Mouse (Mus musculus): ENCODE measurements around the gene Dmgdh. TPM values are rescaled to one million over a fixed set of nuclear protein-coding genes. Genes with fewer than 3 reads are reported as not detected.

The Dmgdh gene
- polyA plus RNA-seq (2015; fragmentation: Nextera tagmentation; extraction: Ambion mirVana): 0.83 and 1.3 TPM in 2 replicates

DNA sequence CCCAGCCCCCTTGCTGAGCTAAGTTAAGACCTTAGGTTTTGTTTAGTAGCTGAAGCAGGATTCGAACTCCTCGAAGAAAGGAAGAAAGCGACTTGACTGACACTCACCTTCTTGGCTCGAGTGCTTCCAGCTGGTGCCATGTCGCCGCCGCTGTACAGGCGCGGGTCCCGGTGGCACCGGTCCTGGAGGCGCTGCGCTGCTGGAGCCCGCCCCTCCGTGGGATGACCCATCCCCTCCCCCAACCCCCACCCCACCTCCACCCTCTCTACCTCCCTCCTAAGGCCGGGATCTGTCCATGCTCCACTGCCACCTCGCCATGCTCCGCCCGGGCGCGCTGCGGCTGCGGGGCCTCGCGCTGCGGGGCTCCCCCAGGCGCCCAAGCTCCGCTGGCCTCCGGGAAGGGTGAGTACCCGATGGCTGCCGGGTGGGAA, at the start of gene Dmgdh, which contains the start of gene Bhmt2:
Dmgdh (plus strand) TSS at position 303 of the 431 bp plus-strand sequence.
Bhmt2 (minus strand) TSS at position 172 of the 431 bp plus-strand sequence.
- Histone ChIP-seq H3K4me2 (peak within 1 kb of the TSS; percentile 37), H3K4me1 (no peaks in the 10 kb centered on the region), H3K27ac (no peak within 1 kb of the TSS), H3K9ac (no peak within 1 kb of the TSS), H3K36me3 (no peaks in the 10 kb centered on the region), H3K9me3 (no peaks in the 10 kb centered on the region), H3K27me3 (replicated peaks) (peaks cover 11% of the 10 kb centered on the region; the same call in 1 of the 2 replicates), H3K4me3 (replicated peaks) (peak within 1 kb of the TSS; percentile 17)
- WGBS: 7% methylated on average over 31 of the region's 31 CpGs
- peak; percentile 43; the same call in 1 of the 2 replicates for ATAC-seq (ENCODE audit: insufficient read depth, low FRiP score, low read depth)

DNA sequence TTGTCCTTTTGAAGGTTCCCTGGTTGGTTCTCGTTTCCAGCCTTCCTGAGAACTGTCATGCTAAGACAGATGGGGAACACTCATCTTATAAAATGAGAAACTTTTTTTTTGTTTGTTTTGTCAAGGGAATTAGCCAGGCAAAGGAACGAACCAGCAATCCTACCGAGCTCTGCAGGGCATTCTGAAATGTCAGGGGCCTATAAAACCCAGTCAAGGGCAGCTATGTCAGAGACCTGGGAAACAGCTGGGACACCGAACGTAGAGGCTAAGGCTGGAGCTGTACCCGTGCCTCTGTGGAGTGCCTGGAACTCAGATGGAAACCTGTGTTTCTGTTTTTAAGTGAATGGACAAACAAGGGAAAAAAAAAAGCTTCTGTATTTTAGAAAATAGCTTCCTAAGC, 45.4 kb upstream of the Dmgdh start:
- Histone ChIP-seq H3K4me1 (no peaks in the 10 kb centered on the region), H3K9me3 (no peaks in the 10 kb centered on the region), H3K4me2 (no peak overlapping the region), H3K9ac (no peak overlapping the region), H3K36me3 (no peaks in the 10 kb centered on the region), H3K4me3 (replicated peaks) (no peak overlapping the region), H3K27me3 (replicated peaks) (no peaks in the 10 kb centered on the region), H3K27ac (no peak overlapping the region)
- WGBS: 38% methylated on average over 6 of the region's 6 CpGs
- no peak for ATAC-seq (ENCODE audit: insufficient read depth, low FRiP score, low read depth)

DNA sequence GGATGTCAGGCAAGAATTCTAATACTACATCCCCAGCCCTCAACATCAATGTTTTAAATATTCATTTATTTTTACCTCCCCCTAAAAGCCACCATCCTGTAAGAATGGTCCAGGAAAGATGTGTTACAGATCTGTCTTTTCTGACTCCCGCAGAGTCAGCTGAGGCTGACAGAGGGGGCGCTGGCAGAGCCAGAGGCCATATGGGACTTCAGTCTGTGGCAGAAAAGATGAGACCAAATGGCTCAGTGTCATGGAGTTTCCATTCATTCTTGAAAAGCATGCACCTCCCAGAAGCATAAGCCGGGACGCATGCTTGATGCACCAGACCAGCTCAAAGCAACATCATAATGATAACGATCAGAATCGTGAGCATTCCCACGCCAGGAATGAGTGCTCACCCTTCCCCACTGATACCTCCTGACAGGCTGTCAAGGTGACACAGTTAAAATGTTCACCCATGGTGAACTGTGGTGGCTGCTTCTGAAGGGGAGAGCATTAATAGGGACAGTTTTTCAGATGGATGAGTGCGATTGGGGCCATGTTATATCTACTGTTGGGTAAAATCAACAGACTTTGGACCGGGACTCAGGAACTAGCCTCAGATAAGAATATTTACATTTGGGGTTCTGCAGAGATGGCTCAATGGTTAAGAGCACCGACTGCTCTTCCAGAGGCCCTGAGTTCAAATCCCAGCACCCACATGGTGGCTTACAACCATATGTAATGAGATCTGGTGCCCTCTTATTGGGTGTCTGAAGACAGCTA, 43.1 kb upstream of the Dmgdh start:
- Histone ChIP-seq H3K4me3 (replicated peaks) (no peak overlapping the region), H3K36me3 (no peaks in the 10 kb centered on the region), H3K27me3 (replicated peaks) (no peaks in the 10 kb centered on the region), H3K4me2 (no peak overlapping the region), H3K27ac (no peak overlapping the region), H3K4me1 (no peaks in the 10 kb centered on the region), H3K9me3 (no peaks in the 10 kb centered on the region), H3K9ac (no peak overlapping the region)
- no peak for ATAC-seq (ENCODE audit: insufficient read depth, low FRiP score, low read depth)
- 73% methylated on average over 10 of the region's 10 CpGs for WGBS

DNA sequence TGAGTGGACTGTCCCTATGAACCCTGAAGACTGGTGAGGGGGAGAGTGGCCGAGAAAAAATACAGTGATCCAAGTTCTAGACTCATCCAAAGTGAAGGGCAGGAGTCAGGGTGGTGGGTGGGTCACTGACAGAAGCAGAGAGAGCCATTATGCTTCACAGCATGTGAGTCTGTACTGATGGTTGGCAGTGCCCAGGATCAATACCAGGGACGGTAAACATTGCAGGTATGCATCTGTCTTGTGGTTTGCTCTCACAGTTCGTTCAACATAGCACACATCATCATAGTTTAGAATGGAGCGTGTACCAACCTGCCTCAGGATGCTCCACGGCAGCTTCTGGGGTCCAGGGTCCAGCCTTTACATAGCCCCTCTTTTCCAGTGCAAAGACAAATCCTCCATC, 41.3 kb upstream of the Dmgdh start:
- Histone ChIP-seq H3K36me3 (no peaks in the 10 kb centered on the region), H3K9me3 (no peaks in the 10 kb centered on the region), H3K27ac (no peak overlapping the region), H3K4me1 (no peaks in the 10 kb centered on the region), H3K4me3 (replicated peaks) (no peak overlapping the region), H3K4me2 (no peak overlapping the region), H3K27me3 (replicated peaks) (no peaks in the 10 kb centered on the region), H3K9ac (no peak overlapping the region)
- 81% methylated on average over 5 of the region's 5 CpGs for WGBS
- no peak for ATAC-seq (ENCODE audit: insufficient read depth, low FRiP score, low read depth)

DNA sequence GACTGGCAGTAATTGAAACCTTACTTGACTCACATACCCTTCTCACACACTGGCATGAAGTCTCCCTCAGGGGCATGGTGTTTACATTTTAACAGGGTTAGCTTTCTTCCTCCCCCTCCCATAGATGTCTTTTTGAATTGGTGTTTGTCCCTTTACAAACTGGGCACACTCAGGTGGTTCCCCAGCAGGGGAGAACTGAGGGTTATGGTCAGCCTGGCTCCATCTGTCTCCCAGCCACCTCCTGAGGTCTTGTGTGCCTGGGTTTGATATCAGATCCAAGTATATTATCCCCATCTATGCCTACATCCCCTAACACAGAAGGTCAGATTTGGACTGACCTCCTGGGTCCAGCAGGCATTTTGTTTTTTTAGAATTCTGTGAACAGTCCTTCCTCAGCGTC, 37.7 kb upstream of the Dmgdh start:
- H3K27ac ChIP-seq: no peak overlapping the region
- H3K27me3 ChIP-seq (replicated peaks): no peaks in the 10 kb centered on the region
- no peaks in the 10 kb centered on the region for H3K36me3 ChIP-seq
- no peak overlapping the region for H3K4me3 ChIP-seq (replicated peaks)
- ATAC-seq (ENCODE audit: insufficient read depth, low FRiP score, low read depth): no peak
- WGBS: 67% methylated on average over 1 of the region's 1 CpGs
- no peaks in the 10 kb centered on the region for H3K9me3 ChIP-seq
- no peaks in the 10 kb centered on the region for H3K4me1 ChIP-seq
- H3K9ac ChIP-seq: no peak overlapping the region
- no peak overlapping the region for H3K4me2 ChIP-seq

DNA sequence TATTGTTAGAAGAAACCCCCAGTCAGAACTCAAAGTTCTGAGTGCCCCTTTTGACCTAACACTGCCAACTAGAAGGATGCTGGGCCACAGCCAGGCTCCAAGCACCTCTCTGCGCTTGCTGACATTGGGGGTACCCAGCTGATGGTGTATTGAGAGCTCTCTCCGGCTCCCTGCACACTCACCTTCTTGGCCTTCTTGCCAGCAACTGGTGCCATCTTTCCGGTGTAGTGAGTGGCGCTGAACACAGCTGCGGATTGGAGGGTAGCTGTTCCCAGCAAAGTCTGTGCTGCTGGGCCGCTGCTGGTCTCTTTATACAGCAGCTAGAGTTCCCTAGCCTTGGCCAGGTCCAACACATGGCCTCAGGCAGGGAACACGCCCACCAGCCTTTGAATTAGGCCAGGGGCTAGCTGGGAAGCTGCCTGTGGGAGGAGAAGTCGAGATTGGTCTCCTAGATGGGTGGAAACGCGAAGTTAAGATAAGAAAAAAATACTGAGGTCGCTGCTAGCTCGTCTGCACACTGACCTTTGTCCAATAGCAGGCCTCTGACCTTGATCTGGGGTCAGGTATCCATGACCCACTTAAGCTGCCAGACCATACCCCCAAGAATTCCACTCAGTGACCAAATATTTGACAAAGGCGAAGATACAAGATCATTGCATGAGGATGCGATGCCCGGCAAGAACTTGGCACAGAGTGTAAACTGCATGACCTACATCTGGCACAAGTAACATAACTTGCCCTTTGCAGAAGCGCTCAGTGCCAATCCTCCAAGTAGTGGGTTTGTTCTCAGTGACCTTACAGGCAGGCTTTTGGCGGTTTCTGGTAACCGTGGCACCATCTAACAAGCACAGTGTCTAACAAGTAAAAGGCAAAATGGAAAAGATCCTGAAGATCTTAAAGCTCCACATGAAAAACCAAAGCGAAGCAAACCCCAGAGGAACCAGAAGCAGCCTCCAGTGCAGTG, 36.7 kb upstream of the Dmgdh start, which contains the start of gene Bhmt:
Bhmt (minus strand) TSS at position 680 of the 964 bp plus-strand sequence.
- H3K27me3 ChIP-seq (replicated peaks): no peaks in the 10 kb centered on the region
- no peaks in the 10 kb centered on the region for H3K9me3 ChIP-seq
- H3K9ac ChIP-seq: no peak within 1 kb of the TSS
- H3K36me3 ChIP-seq: no peaks in the 10 kb centered on the region
- no peak within 1 kb of the TSS for H3K4me2 ChIP-seq
- no peaks in the 10 kb centered on the region for H3K4me1 ChIP-seq
- WGBS: 63% methylated on average over 19 of the region's 19 CpGs
- no peak for ATAC-seq (ENCODE audit: insufficient read depth, low FRiP score, low read depth)
- no peak within 1 kb of the TSS for H3K4me3 ChIP-seq (replicated peaks)
- H3K27ac ChIP-seq: no peak within 1 kb of the TSS

DNA sequence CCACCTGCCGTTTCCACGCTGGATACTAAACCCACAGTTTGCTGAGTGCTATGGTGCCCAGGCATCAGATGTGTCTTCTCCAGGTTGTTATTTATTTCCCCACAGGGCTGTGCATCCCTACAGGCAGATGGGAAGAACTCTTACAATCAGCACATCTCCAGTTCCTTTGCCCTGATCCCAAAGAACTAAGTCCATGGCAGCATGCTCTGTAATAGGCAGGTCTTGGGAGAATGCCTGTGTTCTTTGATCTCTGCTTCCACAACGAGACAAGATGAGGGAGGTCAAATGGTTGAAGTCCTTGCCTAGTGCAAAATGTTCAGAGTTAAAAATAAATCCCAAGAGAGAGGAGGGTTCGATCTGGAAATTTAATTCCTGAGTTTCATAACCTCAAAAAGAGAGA, 34.6 kb upstream of the Dmgdh start:
- no peak overlapping the region for H3K9ac ChIP-seq
- H3K9me3 ChIP-seq: no peaks in the 10 kb centered on the region
- WGBS: 51% methylated on average over 4 of the region's 4 CpGs
- H3K4me3 ChIP-seq (replicated peaks): no peak overlapping the region
- H3K27me3 ChIP-seq (replicated peaks): no peaks in the 10 kb centered on the region
- H3K4me1 ChIP-seq: no peaks in the 10 kb centered on the region
- no peak overlapping the region for H3K27ac ChIP-seq
- no peaks in the 10 kb centered on the region for H3K36me3 ChIP-seq
- no peak overlapping the region for H3K4me2 ChIP-seq
- no peak for ATAC-seq (ENCODE audit: insufficient read depth, low FRiP score, low read depth)

DNA sequence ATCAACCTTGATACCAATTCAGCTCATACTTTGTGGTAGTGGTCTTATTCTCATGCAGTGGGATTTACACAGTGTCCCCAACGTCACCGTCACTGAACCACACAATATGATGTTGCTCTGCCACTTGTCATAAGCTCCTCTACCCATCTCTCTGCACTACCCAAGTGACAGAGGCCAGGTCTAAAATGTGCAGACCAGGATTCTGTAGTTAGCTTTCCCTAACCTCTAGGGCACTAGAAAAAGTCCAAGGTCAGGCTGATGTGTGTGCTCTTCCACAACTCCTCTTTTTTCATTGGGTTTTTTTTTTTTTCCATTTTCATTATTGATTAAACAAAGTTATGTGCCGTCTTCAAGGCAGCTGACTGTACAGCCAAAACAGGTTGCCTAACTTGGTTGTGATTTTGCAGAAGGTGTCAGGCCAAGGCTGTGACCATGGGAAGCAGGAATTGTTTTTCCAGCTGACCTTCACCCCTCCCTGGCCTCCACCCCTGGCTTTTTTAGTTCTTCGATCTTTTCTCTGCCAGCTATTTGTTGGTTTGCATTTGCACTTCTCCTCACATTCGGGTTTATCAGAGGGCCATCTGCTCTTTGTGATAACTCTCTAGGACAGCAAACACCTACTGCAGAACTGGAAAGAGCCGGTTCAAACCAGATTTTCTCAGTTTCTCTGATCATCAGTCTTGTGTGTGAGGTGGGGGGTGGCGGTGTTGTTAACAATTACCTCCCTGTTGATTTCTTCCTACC, 25.7 kb upstream of the Dmgdh start:
- WGBS: 59% methylated on average over 7 of the region's 7 CpGs
- Histone ChIP-seq H3K27ac (no peak overlapping the region), H3K9ac (no peak overlapping the region), H3K36me3 (no peaks in the 10 kb centered on the region), H3K4me1 (no peaks in the 10 kb centered on the region), H3K9me3 (no peaks in the 10 kb centered on the region), H3K4me2 (no peak overlapping the region), H3K27me3 (replicated peaks) (no peaks in the 10 kb centered on the region), H3K4me3 (replicated peaks) (no peak overlapping the region)
- ATAC-seq (ENCODE audit: insufficient read depth, low FRiP score, low read depth): no peak; the same call in 1 of the 2 replicates

DNA sequence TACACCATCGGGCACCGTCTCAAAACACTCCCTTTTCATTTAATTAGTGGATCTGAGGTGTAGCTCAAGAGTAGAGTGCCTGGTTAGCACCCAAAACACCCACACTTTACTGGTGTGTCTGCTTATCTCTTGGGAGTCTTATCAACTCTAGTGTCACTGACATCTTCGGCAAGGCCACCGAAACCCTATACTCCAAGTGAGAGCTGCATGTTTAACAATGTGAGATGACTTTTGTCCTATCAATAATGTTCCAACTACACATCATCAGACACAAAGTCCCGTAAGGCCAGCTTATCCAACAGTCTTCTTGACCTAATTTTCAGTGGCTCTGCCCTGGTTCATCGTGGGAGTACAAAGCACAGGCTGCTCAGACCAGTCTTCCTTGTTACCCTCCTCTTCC, 20.9 kb upstream of the Dmgdh start:
- no peak overlapping the region for H3K4me3 ChIP-seq (replicated peaks)
- no peaks in the 10 kb centered on the region for H3K4me1 ChIP-seq
- no peaks in the 10 kb centered on the region for H3K27me3 ChIP-seq (replicated peaks)
- H3K27ac ChIP-seq: no peak overlapping the region
- H3K9ac ChIP-seq: no peak overlapping the region
- no peak overlapping the region for H3K4me2 ChIP-seq
- 82% methylated on average over 6 of the region's 6 CpGs for WGBS
- no peaks in the 10 kb centered on the region for H3K36me3 ChIP-seq
- H3K9me3 ChIP-seq: no peaks in the 10 kb centered on the region
- no peak for ATAC-seq (ENCODE audit: insufficient read depth, low FRiP score, low read depth)

DNA sequence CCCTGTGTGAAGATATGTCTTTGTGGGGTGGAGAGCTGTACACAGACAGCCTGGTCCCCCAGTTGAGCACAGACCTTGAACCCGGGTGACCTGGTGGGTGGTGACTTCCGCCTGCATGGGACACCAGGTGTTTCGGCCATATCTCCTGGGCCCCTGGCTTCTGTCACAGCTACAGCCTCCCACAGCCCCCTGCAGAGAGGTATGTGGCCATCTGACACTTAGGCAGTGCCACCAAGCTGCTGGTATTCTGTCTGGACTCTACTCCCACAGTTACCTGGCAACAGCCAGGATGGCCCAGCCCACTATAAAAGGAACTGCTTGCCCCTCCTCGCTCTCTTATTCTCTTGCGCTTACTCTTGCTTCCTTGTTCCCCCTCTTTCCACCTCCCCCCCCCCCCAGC, 16.3 kb upstream of the Dmgdh start:
- no peak overlapping the region for H3K27ac ChIP-seq
- no peaks in the 10 kb centered on the region for H3K36me3 ChIP-seq
- H3K4me2 ChIP-seq: no peak overlapping the region
- ATAC-seq (ENCODE audit: insufficient read depth, low FRiP score, low read depth): no peak
- H3K27me3 ChIP-seq (replicated peaks): no peaks in the 10 kb centered on the region
- whole genome bisulfite sequencing: 82% methylated on average over 5 of the region's 5 CpGs
- H3K9ac ChIP-seq: no peak overlapping the region
- H3K4me1 ChIP-seq: no peaks in the 10 kb centered on the region
- no peak overlapping the region for H3K4me3 ChIP-seq (replicated peaks)
- H3K9me3 ChIP-seq: no peaks in the 10 kb centered on the region

DNA sequence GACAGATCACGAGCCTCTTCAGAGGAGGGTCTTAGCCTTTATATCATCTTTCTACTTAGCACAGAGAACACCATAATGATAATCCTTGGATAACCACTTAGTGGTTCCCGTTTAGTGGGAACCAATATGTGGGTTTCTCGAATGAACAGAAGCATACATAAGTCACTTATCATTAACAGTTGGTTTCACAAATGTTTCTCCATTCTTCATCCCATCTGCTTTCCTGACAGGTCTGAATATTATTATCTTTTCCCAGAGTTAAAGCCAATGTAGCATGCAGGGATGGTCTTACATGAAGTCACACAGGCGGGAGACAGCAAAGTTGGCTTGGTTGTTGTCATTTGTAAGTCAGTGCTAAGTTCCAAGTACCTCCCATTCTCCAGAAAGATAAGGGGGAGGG, 6.6 kb upstream of the Dmgdh start:
- Histone ChIP-seq H3K36me3 (no peaks in the 10 kb centered on the region), H3K4me1 (no peaks in the 10 kb centered on the region), H3K9ac (no peak overlapping the region), H3K4me2 (no peak overlapping the region), H3K4me3 (replicated peaks) (no peak overlapping the region), H3K9me3 (no peaks in the 10 kb centered on the region), H3K27ac (no peak overlapping the region), H3K27me3 (replicated peaks) (no peaks in the 10 kb centered on the region)
- 86% methylated on average over 4 of the region's 4 CpGs for WGBS
- no peak for ATAC-seq (ENCODE audit: insufficient read depth, low FRiP score, low read depth)
